Mouse (Mus musculus): Measurements from ENCODE around the gene Mymx. TPM values are rescaled to one million over a fixed set of nuclear protein-coding genes. Genes with fewer than 3 reads are reported as not detected.

Gene Mymx
- total and polyA plus RNA-seq, 3 experiments = not detected

- DNase-seq (ENCODE audit: low spot score) (no peak), ATAC-seq (ENCODE audit: extremely low read depth, insufficient number of reproducible peaks, low FRiP score, poor library complexity, severe bottlenecking) (no peak)
- H3K27me3 ChIP-seq (ENCODE audit: insufficient read depth, low read length) = no peaks in the 10 kb centered on the region
- peaks cover 84% of the 10 kb centered on the region for H3K4me1 ChIP-seq (ENCODE audit: insufficient read depth, low read depth, low read length)
- H3K9me3 ChIP-seq (replicated peaks) = no peaks in the 10 kb centered on the region
- H3K36me3 ChIP-seq (replicated peaks) = peaks cover 84% of the 10 kb centered on the region
- peak; percentile 78 for TF ChIP-seq POLR2AphosphoS5 (IDR thresholded peaks at IDR 0.05; ENCODE audit: insufficient replicate concordance, low read depth, low read length)
- TF ChIP-seq GATA1 (IDR thresholded peaks at IDR 0.05; ENCODE audit: borderline replicate concordance, low read length) = no peak
- peak overlapping the region; percentile 20; the same call in 1 of the 2 replicates for H3K4me3 ChIP-seq (ENCODE audit: low read depth, low read length)
Measured at GRCm38 (mm10) chr17:45567162-45567601, 34.7 kb downstream of the Mymx start.

GRCm38 (mm10) chr17:45566360-45567161 lies 35.3 kb downstream of the Mymx start:
- no peaks in the 10 kb centered on the region for H3K9me3 ChIP-seq (replicated peaks)
- DNase-seq (ENCODE audit: low spot score) (no peak), ATAC-seq (ENCODE audit: extremely low read depth, insufficient number of reproducible peaks, low FRiP score, poor library complexity, severe bottlenecking) (0 out of 2 replicates have a peak, but pooled peaks have one; percentile 10)
- no peaks in the 10 kb centered on the region for H3K27me3 ChIP-seq (ENCODE audit: insufficient read depth, low read length)
- peak overlapping the region; percentile 47; the same call in 1 of the 2 replicates for H3K4me3 ChIP-seq (ENCODE audit: low read depth, low read length)
- peaks cover 85% of the 10 kb centered on the region for H3K36me3 ChIP-seq (replicated peaks)
- TF ChIP-seq POLR2AphosphoS5 (IDR thresholded peaks at IDR 0.05; ENCODE audit: insufficient replicate concordance, low read depth, low read length) = peak; percentile 67
- TF ChIP-seq CTCF (IDR thresholded peaks at IDR 0.05; ENCODE audit: low read depth, low read length) = no peak
- H3K4me1 ChIP-seq (ENCODE audit: insufficient read depth, low read depth, low read length) = peaks cover 82% of the 10 kb centered on the region

- Histone ChIP-seq H3K4me3 (ENCODE audit: low read depth, low read length) (peak overlapping the region; percentile 47; the same call in 1 of the 2 replicates), H3K27me3 (ENCODE audit: insufficient read depth, low read length) (no peaks in the 10 kb centered on the region), H3K36me3 (replicated peaks) (peaks cover 80% of the 10 kb centered on the region), H3K9me3 (replicated peaks) (no peaks in the 10 kb centered on the region), H3K4me1 (ENCODE audit: insufficient read depth, low read depth, low read length) (peaks cover 76% of the 10 kb centered on the region)
- ATAC-seq (ENCODE audit: extremely low read depth, insufficient number of reproducible peaks, low FRiP score, poor library complexity, severe bottlenecking) (no peak), DNase-seq (ENCODE audit: low spot score) (no peak)
- no peak for TF ChIP-seq GATA2 (IDR thresholded peaks at IDR 0.05; ENCODE audit: borderline replicate concordance, low read depth, low read length)
- no peak for TF ChIP-seq GATA1 (IDR thresholded peaks at IDR 0.05; ENCODE audit: borderline replicate concordance, low read length)
- TF ChIP-seq TAL1 (conservative IDR thresholded peaks at IDR 0.05; ENCODE audit: low read depth, low read length) = no peak
- TF ChIP-seq CTCF (IDR thresholded peaks at IDR 0.05; ENCODE audit: low read depth, low read length) = no peak
- no peak for TF ChIP-seq POLR2AphosphoS5 (IDR thresholded peaks at IDR 0.05; ENCODE audit: insufficient replicate concordance, low read depth, low read length)
Measured at GRCm38 (mm10) chr17:45566031-45566359, 35.9 kb downstream of the Mymx start.

GRCm38 (mm10) chr17:45565103-45565502 lies 36.8 kb downstream of the Mymx start:
- no peak for DNase-seq (ENCODE audit: low spot score)
- Histone ChIP-seq H3K4me3 (ENCODE audit: low read depth, low read length) (peak overlapping the region; percentile 98), H3K27me3 (ENCODE audit: insufficient read depth, low read length) (no peaks in the 10 kb centered on the region), H3K4me1 (ENCODE audit: insufficient read depth, low read depth, low read length) (peaks cover 68% of the 10 kb centered on the region), H3K9me3 (replicated peaks) (no peaks in the 10 kb centered on the region), H3K36me3 (replicated peaks) (peaks cover 80% of the 10 kb centered on the region)
- TF ChIP-seq TAL1 (conservative IDR thresholded peaks at IDR 0.05; ENCODE audit: low read depth, low read length) = no peak
- TF ChIP-seq GATA1 (IDR thresholded peaks at IDR 0.05; ENCODE audit: borderline replicate concordance, low read length) = no peak
- TF ChIP-seq CTCF (IDR thresholded peaks at IDR 0.05; ENCODE audit: low read depth, low read length) = no peak
- no peak for TF ChIP-seq GATA2 (IDR thresholded peaks at IDR 0.05; ENCODE audit: borderline replicate concordance, low read depth, low read length)
- no peak for TF ChIP-seq POLR2AphosphoS5 (IDR thresholded peaks at IDR 0.05; ENCODE audit: insufficient replicate concordance, low read depth, low read length)
- no peak for ATAC-seq (ENCODE audit: extremely low read depth, insufficient number of reproducible peaks, low FRiP score, poor library complexity, severe bottlenecking)

- H3K4me1 ChIP-seq (ENCODE audit: insufficient read depth, low read depth, low read length) = peaks cover 63% of the 10 kb centered on the region
- peak; percentile 73; the same call in 1 of the 2 replicates for TF ChIP-seq POLR2AphosphoS5 (IDR thresholded peaks at IDR 0.05; ENCODE audit: insufficient replicate concordance, low read depth, low read length)
- TF ChIP-seq GATA2 (IDR thresholded peaks at IDR 0.05; ENCODE audit: borderline replicate concordance, low read depth, low read length) = no peak
- H3K27me3 ChIP-seq (ENCODE audit: insufficient read depth, low read length) = no peaks in the 10 kb centered on the region
- peak overlapping the region; percentile 98 for H3K4me3 ChIP-seq (ENCODE audit: low read depth, low read length)
- no peaks in the 10 kb centered on the region for H3K9me3 ChIP-seq (replicated peaks)
- no peak for ATAC-seq (ENCODE audit: extremely low read depth, insufficient number of reproducible peaks, low FRiP score, poor library complexity, severe bottlenecking)
- no peak for DNase-seq (ENCODE audit: low spot score)
- peaks cover 80% of the 10 kb centered on the region for H3K36me3 ChIP-seq (replicated peaks)
Measured at GRCm38 (mm10) chr17:45564531-45565084, 37.3 kb downstream of the Mymx start.

- Histone ChIP-seq H3K9me3 (replicated peaks) (no peaks in the 10 kb centered on the region), H3K36me3 (replicated peaks) (peaks cover 78% of the 10 kb centered on the region), H3K4me1 (ENCODE audit: insufficient read depth, low read depth, low read length) (peaks cover 56% of the 10 kb centered on the region), H3K4me3 (ENCODE audit: low read depth, low read length) (peak within 1 kb of the TSS; percentile 98), H3K27me3 (ENCODE audit: insufficient read depth, low read length) (no peaks in the 10 kb centered on the region)
- ATAC-seq (ENCODE audit: extremely low read depth, insufficient number of reproducible peaks, low FRiP score, poor library complexity, severe bottlenecking) (peak; percentile 65), DNase-seq (ENCODE audit: low spot score) (peak; percentile 91)
- TF ChIP-seq GATA1 (IDR thresholded peaks at IDR 0.05; ENCODE audit: borderline replicate concordance, low read length) (no peak), CTCF (IDR thresholded peaks at IDR 0.05; ENCODE audit: low read depth, low read length) (peak; percentile 43; the same call in 1 of the 2 replicates)
Measured at GRCm38 (mm10) chr17:45563655-45564530, 38.0 kb downstream of the Mymx start, which contains the start of gene Slc35b2. Gene Slc35b2 (plus strand): TSS chr17:45563874.

Data from G1E (cell line).